Mouse (Mus musculus) embryo, embryonic 11.5 days (tissue): ENCODE measurements at regions not wholly inside any gene's neighbourhood (a gene's known extent, or its start where the extent isn't known, plus 50 kb on each side); places are given as distances from the start of the nearest gene placed in this dataset.
"Not testable (repeated sequence)": the region's sequence is repeated elsewhere in the genome, so short reads cannot be mapped to it uniquely, and the experiment has no call there.

Source experiments
- DNase-seq: peaks from one replicate; pipeline ENCODE4 v3.0.0-alpha.2; 2012; ENCODE audit warnings: low read depth, low spot score

DNA sequence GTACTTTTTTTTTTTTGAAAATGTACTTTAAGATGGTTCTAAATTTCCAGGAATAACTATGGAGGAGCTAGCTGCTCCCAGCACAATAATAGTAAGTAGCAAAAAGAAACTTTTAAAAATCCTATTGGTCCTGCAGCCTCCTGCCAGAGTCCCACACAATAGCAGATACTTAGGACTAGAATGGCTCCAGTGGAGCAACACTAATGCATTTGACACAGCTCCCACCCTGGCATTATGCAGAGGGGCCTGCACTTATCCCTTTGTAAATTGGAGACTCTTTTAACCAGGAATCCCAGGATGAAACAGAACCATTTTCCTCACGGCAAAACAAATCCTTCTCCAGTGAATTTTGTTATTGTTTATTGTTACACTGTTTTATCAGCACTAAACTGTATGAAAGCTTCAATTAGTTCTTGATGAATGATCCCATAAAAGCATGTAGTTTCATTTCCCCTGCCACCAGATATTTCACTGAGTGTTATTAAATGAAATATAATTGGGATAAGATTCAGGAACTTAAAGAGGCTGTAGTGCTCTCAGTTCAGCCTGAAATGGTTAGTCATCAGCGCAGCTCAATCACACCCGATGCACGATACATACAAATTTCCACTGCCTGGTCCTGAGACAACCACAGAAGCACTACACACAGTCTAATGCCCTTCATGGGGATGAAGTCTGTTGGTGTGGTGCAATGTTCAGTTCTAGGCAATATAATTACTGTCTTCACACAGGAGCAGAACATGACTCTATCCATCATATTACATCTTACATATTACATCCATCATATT, 708.6 kb upstream of the Mms22l start:
- peak; percentile 7 for DNase-seq

- no peak for DNase-seq
Observed at GRCm38 (mm10) chr4:23823516-23823915, 672.7 kb upstream of the Mms22l start.

DNA sequence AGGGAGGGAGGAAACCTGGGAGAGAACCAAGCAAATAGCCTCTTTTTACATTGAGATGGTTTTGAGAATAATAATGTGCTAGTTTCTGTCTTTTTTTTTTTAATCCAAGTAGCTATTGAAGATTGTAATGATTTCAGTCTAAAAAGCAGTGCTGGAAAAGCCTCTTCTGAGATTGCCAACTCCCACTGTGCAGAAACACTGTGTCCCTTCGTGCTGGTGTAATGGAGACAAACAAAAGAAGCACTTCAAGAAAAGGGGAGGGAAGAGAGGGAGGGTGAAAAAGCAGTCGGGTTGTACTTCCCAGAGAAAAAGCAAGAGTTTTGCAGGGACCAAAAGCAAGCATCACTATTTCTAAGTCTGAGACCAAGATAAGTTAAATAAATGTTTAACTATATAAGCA, 669.4 kb upstream of the Mms22l start:
- DNase-seq, result no peak

DNA sequence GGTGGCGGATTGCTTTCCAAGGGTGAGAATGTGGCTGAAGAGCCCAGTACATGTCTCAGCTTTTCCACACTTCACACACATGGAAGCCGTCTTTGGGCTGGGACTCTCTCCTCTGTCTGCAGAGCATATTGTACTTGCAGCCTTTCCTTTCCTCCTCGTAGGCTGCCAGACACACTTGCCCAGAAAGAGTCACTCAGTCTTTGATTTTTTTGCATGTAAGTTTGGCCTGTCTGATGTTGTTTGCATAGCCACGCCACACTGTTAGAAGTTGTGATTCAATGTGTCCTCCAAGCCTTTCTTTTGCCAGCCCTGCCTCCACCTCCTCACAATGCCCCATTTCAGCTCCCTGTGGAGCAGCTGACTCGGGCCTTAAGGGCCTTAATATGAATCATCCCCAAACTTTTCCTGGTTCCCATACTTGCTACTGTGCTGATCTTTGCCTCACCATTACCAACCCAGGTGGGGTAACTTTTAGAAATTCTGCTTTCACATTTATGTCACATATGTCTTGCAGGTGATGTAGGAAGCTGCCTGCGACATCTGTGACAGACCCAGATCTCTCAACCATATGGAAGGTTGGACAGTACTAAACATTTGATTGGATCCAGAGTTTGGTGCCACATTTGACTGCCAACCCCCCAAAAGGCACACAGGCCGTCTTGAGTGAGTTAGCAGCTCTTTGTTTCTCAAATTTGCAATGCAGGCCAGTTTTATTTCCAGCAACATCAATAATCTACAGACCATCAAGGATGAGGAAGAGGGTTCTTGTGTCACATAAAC, 663.7 kb upstream of the Mms22l start:
- DNase-seq, result no peak

DNA sequence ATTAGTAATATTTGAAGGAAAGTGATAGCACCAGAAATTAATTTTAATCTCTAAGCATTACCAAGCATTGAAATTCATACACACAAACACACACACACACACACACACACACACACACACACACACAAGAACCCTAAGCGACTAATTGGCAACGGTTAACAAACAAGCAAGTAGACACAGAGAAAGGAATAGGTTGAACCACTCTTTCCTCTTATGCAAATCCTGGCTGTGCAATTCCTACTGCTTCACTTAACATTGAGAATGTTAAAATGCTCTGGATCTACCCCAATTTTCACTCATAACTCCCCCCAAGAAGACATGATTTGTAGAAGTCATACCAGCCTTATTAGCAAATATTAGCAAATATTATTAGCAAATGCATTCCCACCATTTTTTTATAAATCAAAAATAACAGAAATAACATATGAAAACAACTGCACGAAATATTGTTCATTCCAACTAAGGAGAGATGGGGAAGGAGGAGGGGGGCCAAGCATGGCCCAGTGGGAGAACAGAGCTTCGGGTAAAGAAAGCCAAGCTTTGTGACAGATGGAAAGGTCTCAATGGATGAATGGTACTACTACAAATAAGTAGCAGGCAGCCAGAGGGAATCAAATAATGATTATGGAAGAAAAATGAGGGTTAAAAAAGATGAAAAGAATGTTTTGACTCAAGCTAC, 652.5 kb upstream of the Mms22l start:
- DNase-seq, result no peak

DNA sequence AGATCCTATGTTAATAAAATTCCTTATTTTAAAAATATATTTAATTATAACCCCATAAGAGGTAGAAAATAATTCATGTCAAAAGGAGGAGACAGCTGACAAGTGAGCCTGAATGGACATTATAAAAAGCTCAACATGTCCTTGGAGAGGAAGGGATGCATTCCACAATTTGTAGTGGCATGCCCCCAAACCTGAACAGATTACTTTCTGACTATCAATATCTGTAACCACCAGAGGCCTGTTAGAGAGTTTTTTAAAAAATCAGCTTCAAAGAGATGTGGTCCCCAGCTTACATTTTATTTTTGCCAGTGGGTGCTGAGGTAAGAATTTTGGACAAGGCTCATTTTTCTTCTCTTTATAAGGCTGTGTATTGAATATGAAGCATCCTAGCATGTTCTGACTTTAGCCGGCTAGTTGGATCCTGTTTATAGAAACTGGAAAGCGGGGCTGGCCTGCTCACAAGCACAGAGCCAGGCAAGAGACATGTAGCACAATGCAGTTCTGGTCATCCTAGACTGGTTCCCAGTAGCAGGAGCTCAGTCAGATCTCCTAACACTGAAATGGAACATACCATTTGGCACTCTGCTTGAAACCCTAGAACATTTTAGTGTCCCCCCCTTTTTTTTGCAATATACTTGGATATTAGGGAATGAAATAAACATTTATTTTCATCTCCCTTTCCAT, 651.8 kb upstream of the Mms22l start:
- no peak for DNase-seq

GRCm38 (mm10) chr4:23845263-23845662, 651.0 kb upstream of the Mms22l start:
- DNase-seq, result no peak

DNA sequence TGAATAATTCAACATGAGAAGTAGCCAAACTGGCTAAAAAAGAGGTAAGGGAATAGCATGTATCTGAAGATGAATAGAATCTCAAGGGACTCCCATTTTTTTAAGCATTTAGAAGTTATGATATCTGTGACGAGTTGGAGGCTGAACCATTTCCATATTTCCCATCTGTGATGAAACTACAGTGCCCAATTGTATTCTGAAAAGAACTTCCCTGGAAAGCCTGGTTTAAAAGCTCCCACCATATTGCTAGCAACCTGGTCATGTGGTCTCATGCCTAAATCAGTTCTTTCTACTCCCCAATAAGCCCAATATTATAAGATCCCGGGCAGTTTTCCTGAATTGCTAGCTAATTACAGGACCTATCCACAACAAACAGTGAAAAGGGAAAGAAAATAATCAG, 645.6 kb upstream of the Mms22l start:
- DNase-seq, result no peak

DNA sequence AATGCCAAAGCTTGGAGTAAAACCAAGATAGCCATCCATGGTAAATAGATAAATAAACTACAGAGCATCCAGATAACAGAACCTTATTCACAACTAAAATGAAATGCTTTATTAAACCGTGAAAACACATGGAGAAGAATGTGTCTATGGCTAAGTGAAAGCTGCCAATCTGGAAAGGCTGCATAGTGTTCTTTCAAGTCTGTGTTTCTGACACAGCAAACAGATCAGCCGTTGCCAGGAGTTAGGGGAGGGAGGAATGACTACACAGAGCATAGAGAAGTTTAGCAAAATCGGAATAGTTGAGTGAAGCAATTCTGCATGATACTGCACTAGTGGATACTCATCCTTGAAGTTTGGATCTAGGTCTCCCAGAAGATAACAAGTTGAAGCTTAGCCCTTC, 633.8 kb upstream of the Mms22l start:
- no peak for DNase-seq

GRCm38 (mm10) chr4:23880007-23880406, 616.2 kb upstream of the Mms22l start:
- no peak for DNase-seq

- peak; percentile 3 for DNase-seq
Observed at GRCm38 (mm10) chr4:23913396-23913795, 582.9 kb upstream of the Mms22l start.

DNA sequence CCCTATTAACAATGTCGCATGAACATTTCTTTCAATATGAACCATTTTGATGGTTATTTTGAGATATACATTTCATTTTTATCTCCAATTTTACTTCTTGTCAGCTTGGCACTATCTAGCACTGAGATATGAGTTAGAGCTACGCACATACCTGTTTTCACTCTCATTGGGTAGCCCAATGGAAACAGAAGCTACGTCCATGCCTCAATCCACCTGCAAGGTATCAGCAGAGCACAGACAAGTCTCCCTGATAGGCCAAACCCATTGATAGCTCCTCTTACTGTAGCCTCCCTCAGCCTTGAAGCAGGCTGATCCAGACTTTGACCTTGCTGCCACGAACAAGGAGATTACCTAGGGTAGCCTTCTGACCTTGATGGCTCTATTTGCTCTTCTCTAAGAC, 582.4 kb upstream of the Mms22l start:
- DNase-seq, result no peak

DNA sequence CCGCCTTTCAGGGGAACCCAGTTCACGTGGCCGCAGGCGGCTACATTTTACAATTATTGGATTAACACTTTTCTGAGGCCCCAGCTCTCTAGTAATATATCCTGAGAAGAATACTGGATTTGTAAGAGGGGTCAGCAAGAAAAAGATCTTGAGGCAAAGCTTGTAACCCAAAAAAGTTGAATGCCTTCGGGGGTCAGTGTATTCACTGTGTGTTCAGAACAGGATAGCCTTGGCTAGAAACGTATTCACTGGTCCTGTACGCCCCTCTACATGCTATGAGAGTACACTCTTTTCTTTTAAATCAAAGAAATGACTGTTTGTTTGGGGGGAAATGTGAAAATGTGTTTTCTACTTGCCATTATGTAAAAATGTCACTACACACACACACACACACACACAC, 581.8 kb upstream of the Mms22l start:
- no peak for DNase-seq

- DNase-seq, result no peak
Observed at GRCm38 (mm10) chr4:23921520-23921919, 574.7 kb upstream of the Mms22l start.

DNA sequence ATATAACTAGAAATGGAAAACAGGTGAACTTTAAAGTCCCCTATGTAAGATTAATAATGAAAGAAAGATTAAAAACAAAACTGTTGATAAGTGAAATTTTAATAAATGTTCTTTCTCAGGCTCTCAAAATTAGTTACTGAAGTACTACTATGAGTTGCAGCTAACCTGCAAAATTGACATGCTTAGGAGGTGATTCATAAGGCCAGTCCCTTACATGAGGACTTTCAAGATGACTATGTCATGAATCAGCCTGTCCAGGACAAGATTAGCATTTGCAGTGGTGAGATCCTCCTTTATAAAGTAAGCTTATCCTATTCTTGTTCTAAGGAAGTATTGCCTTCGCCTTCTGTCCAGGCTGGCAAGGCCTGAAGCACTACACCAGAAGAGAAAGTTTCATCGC, 542.1 kb upstream of the Mms22l start:
- no peak for DNase-seq

GRCm38 (mm10) chr4:23982193-23982592, 514.1 kb upstream of the Mms22l start:
- not testable (repeated sequence) for DNase-seq

GRCm38 (mm10) chr4:23982790-23983451, 513.3 kb upstream of the Mms22l start:
- no peak for DNase-seq

GRCm38 (mm10) chr4:23983452-23983805, 512.8 kb upstream of the Mms22l start:
- no peak for DNase-seq

- DNase-seq, result no peak
Observed at GRCm38 (mm10) chr4:23984005-23984404, 512.2 kb upstream of the Mms22l start.

DNA sequence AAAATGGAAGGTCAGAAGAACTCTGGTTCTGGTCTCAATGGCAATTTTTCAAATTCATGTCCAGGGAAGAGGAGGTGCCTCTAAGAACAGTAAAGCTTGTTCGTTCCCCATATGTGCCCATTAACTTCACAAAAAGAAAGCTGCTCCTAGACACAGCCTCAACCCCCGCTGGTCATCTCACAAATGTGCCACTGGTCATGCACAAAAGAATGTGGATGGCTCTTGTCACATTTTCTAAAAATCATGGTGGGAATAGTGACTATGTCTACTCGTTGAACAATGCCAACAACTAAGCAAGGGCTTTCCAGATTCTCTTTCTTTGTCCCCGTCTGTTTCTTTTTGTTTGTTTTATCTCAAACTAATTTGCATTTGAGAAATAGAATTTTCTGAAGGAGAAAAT, 510.3 kb upstream of the Mms22l start:
- no peak for DNase-seq

DNA sequence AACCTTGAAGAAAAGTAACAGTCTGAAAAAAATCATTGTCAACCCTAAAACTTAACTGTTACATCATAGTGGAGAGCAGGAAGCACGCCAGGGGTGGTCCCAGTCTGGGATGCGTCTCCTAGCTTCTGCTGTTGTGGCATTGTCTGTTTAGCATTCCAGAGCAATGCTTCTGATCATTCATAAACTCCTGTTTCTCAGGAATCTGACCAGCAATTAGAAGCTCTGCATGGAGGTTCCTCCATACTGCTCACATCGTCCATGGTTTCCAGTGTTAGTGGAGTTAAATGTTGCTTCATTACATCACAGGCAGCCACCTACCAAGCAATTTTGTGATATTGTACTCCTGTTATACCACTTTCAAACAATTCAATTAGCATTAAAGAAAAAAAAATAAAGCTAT, 502.4 kb upstream of the Mms22l start:
- no peak for DNase-seq
